Mouse (Mus musculus): ENCODE data around the gene Cd28. TPM values are rescaled to one million over a fixed set of nuclear protein-coding genes. Genes with fewer than 3 reads are reported as not detected.

Gene Cd28
- total and polyA plus RNA-seq, 3 experiments: not detected

- Histone ChIP-seq H3K4me1 (ENCODE audit: control insufficient read depth in 1 of 2, insufficient read depth in 2 of 2, low read length in 2 of 2) (no peaks in the 10 kb centered on the region), H3K36me3 (ENCODE audit: control insufficient read depth in 1 of 2, insufficient read depth in 2 of 2, low read length in 2 of 2) (no peaks in the 10 kb centered on the region), H3K27me3 (ENCODE audit: control insufficient read depth in 1 of 2, insufficient read depth in 2 of 2, low read length in 2 of 2) (no peaks in the 10 kb centered on the region), H3K27ac (ENCODE audit: control insufficient read depth, low read depth, low read length) (no peak overlapping the region), H3K79me2 (ENCODE audit: control insufficient read depth, insufficient read depth, low read length, poor library complexity) (no peaks in the 10 kb centered on the region), H3K9me3 (replicated peaks; ENCODE audit: insufficient read depth, low read length) (no peaks in the 10 kb centered on the region), H3K4me3 (ENCODE audit: control insufficient read depth in 1 of 2, insufficient read depth in 1 of 2, low read depth in 2 of 2, low read length in 2 of 2) (no peak overlapping the region), H3K9ac (ENCODE audit: control insufficient read depth, low read depth, low read length, poor library complexity, severe bottlenecking) (no peak overlapping the region)
- TF ChIP-seq SIN3A (IDR thresholded peaks at IDR 0.05; ENCODE audit: low read length) (no peak), MAFK (IDR thresholded peaks at IDR 0.05; ENCODE audit: borderline replicate concordance, low read depth, low read length) (no peak), TCF12 (IDR thresholded peaks at IDR 0.05; ENCODE audit: low read depth, low read length) (no peak), NRF1 (IDR thresholded peaks at IDR 0.05; ENCODE audit: insufficient read depth, low read depth, low read length, poor library complexity, severe bottlenecking) (no peak), CHD1 (IDR thresholded peaks at IDR 0.05; ENCODE audit: low read depth, low read length) (no peak), SMC3 (IDR thresholded peaks at IDR 0.05; ENCODE audit: low read depth, low read length) (no peak), MAZ (IDR thresholded peaks at IDR 0.05; ENCODE audit: low read depth, low read length) (no peak), ZKSCAN1 (IDR thresholded peaks at IDR 0.05; ENCODE audit: low read depth, low read length) (no peak), MXI1 (IDR thresholded peaks at IDR 0.05; ENCODE audit: low read depth, low read length) (no peak), HCFC1 (IDR thresholded peaks at IDR 0.05; ENCODE audit: low read depth, low read length) (no peak), MYB (IDR thresholded peaks at IDR 0.05; ENCODE audit: low read depth, low read length) (no peak), E2F4 (IDR thresholded peaks at IDR 0.05; ENCODE audit: borderline replicate concordance, low read depth, low read length) (no peak), POLR2AphosphoS2 (IDR thresholded peaks at IDR 0.05; ENCODE audit: low read length) (no peak)
- no peak for DNase-seq (ENCODE audit: low read depth, low spot score)
Measured at GRCm38 (mm10) chr1:60749346-60749840, 32.8 kb downstream of the Cd28 start.

DNA sequence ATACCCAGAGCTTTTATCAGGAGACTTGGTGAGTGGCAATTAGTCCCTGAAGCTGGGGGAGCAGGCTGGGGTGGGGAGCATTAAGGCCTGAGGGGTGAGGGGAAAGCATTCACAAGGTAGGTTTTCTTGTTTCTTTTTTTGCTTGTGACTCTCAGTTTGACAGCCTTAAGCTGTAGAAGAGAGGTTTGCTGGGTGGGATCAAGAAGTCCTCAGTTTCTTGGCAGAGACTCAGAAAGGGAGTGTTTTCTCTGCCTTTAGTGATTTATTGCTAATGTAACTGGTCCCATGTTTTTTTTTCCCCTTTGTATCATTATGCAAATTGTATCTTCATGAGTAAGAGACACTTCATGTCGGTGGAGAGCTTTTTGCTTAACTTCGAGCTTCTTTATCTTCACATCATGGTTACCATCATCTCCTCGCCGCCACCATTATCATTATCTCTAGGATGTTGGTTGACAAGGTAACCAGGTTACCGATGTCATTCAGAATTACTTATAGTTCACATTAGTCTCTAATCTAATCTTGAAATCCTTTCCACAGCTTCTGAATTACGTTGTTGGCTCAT is 33.7 kb downstream of the Cd28 start:
- no peaks in the 10 kb centered on the region for H3K9me3 ChIP-seq (replicated peaks; ENCODE audit: insufficient read depth, low read length)
- no peaks in the 10 kb centered on the region for H3K27me3 ChIP-seq (ENCODE audit: control insufficient read depth in 1 of 2, insufficient read depth in 2 of 2, low read length in 2 of 2)
- H3K79me2 ChIP-seq (ENCODE audit: control insufficient read depth, insufficient read depth, low read length, poor library complexity): no peaks in the 10 kb centered on the region
- no peaks in the 10 kb centered on the region for H3K36me3 ChIP-seq (ENCODE audit: control insufficient read depth in 1 of 2, insufficient read depth in 2 of 2, low read length in 2 of 2)
- no peaks in the 10 kb centered on the region for H3K4me1 ChIP-seq (ENCODE audit: control insufficient read depth in 1 of 2, insufficient read depth in 2 of 2, low read length in 2 of 2)
- TF ChIP-seq USF1 (IDR thresholded peaks at IDR 0.05; ENCODE audit: low read depth, low read length) (no peak), CHD2 (IDR thresholded peaks at IDR 0.05; ENCODE audit: low read length) (no peak)
- no peak overlapping the region for H3K4me3 ChIP-seq (ENCODE audit: control insufficient read depth in 1 of 2, insufficient read depth in 1 of 2, low read depth in 2 of 2, low read length in 2 of 2)
- no peak overlapping the region for H3K9ac ChIP-seq (ENCODE audit: control insufficient read depth, low read depth, low read length, poor library complexity, severe bottlenecking)
- H3K27ac ChIP-seq (ENCODE audit: control insufficient read depth, low read depth, low read length): no peak overlapping the region
- no peak for DNase-seq (ENCODE audit: low read depth, low spot score)

DNA sequence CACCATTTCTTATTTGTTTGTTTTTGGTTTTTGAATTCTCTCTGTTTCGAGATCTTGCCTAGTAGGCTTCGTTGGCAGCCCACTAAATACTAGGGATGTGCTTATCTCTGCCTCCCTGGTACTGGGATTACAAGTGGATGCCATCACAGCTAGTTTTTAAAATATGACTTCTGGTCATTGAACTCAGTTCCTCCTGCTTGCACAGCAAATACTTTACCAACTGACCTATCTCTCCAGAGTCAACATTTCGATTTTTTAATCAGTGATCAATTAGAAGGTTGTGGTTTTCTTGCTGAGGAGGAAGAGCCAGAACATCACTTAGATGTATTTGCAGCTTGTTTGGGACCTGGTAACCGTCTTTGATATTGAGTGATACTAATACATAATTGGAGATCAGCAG is 34.4 kb downstream of the Cd28 start:
- Histone ChIP-seq H3K4me1 (ENCODE audit: control insufficient read depth in 1 of 2, insufficient read depth in 2 of 2, low read length in 2 of 2) (no peaks in the 10 kb centered on the region), H3K36me3 (ENCODE audit: control insufficient read depth in 1 of 2, insufficient read depth in 2 of 2, low read length in 2 of 2) (no peaks in the 10 kb centered on the region), H3K27ac (ENCODE audit: control insufficient read depth, low read depth, low read length) (no peak overlapping the region), H3K9ac (ENCODE audit: control insufficient read depth, low read depth, low read length, poor library complexity, severe bottlenecking) (no peak overlapping the region), H3K9me3 (replicated peaks; ENCODE audit: insufficient read depth, low read length) (no peaks in the 10 kb centered on the region), H3K79me2 (ENCODE audit: control insufficient read depth, insufficient read depth, low read length, poor library complexity) (no peaks in the 10 kb centered on the region), H3K4me3 (ENCODE audit: control insufficient read depth in 1 of 2, insufficient read depth in 1 of 2, low read depth in 2 of 2, low read length in 2 of 2) (no peak overlapping the region), H3K27me3 (ENCODE audit: control insufficient read depth in 1 of 2, insufficient read depth in 2 of 2, low read length in 2 of 2) (no peaks in the 10 kb centered on the region)
- TF ChIP-seq MAFK (IDR thresholded peaks at IDR 0.05; ENCODE audit: borderline replicate concordance, low read depth, low read length): no peak
- TF ChIP-seq BHLHE40 (IDR thresholded peaks at IDR 0.05; ENCODE audit: borderline replicate concordance, low read depth, low read length): no peak
- TF ChIP-seq TBP (IDR thresholded peaks at IDR 0.05; ENCODE audit: low read depth, low read length): no peak
- TF ChIP-seq SMC3 (IDR thresholded peaks at IDR 0.05; ENCODE audit: low read depth, low read length): no peak
- no peak for TF ChIP-seq GATA1 (IDR thresholded peaks at IDR 0.05; ENCODE audit: low read depth, low read length)
- TF ChIP-seq MAZ (IDR thresholded peaks at IDR 0.05; ENCODE audit: low read depth, low read length): no peak
- DNase-seq (ENCODE audit: low read depth, low spot score): no peak
